Mouse (Mus musculus) heart, embryonic 14.5 days (tissue): Measurements from ENCODE around the gene Gm20837. TPM values are rescaled to one million over a fixed set of nuclear protein-coding genes. Genes with fewer than 3 reads are reported as not detected.
"Not testable (repeated sequence)": the region's sequence is repeated elsewhere in the genome, so short reads cannot be mapped to it uniquely, and the experiment has no call there.

Experiments used
- ATAC-seq: fragments of 200-750 bp; cut with Nextera tagmentation; 2 replicates; pipeline ENCODE4 v1.8.0; 2017; ENCODE audit warnings: low read depth, moderate TSS enrichment; ENCODE audit not compliant: insufficient number of reproducible peaks, insufficient read depth, low FRiP score
- H3K27ac ChIP-seq, 2 experiments: fragments of 200-500 bp in 1 of 2; fragments of 300-500 bp in 1 of 2; sonication (generic) in 1 of 2; replicated peaks in 1 of 2; 2 replicates each; pipeline ENCODE4 v1.5.1; 2012 to 2014; ENCODE audit warnings: low read depth in 2 of 2, low read length in 2 of 2, control low read depth in 1 of 2, mild to moderate bottlenecking in 1 of 2, mixed read lengths in 1 of 2; ENCODE audit not compliant: control insufficient read depth in 1 of 2, insufficient read depth in 1 of 2
- H3K27me3 ChIP-seq: fragments of 300-500 bp; sonication (generic); 2 replicates; pipeline ENCODE4 v1.6.1; 2014; ENCODE audit warnings: mild to moderate bottlenecking, low read length, control low read depth; ENCODE audit not compliant: control insufficient read depth, insufficient read depth
- H3K36me3 ChIP-seq: fragments of 300-500 bp; sonication (generic); 2 replicates; pipeline ENCODE4 v1.6.1; 2014; ENCODE audit warnings: mild to moderate bottlenecking, control low read depth, low read length, mixed read lengths; ENCODE audit not compliant: control insufficient read depth, insufficient read depth
- H3K4me1 ChIP-seq, 2 experiments: fragments of 200-500 bp in 1 of 2; fragments of 300-500 bp in 1 of 2; sonication (generic) in 1 of 2; 2 replicates each; pipeline ENCODE4 v1.6.1; 2012 to 2014; ENCODE audit warnings: low read length in 2 of 2, control low read depth in 1 of 2, mixed read lengths in 1 of 2; ENCODE audit not compliant: control insufficient read depth in 2 of 2, insufficient read depth in 2 of 2
- H3K4me2 ChIP-seq: fragments of 300-500 bp; sonication (generic); 2 replicates; pipeline ENCODE4 v1.6.1; 2014; ENCODE audit warnings: mild to moderate bottlenecking, low read length
- H3K4me3 ChIP-seq, 2 experiments: fragments of 200-500 bp in 1 of 2; fragments of 300-500 bp in 1 of 2; sonication (generic) in 1 of 2; 2 replicates each; pipeline ENCODE4 v1.5.1; 2012 to 2014; ENCODE audit warnings: low read length in 2 of 2, mild to moderate bottlenecking in 2 of 2, control low read depth in 1 of 2, low read depth in 1 of 2, moderate library complexity in 1 of 2; ENCODE audit not compliant: control insufficient read depth in 1 of 2, insufficient read depth in 1 of 2
- H3K9ac ChIP-seq: fragments of 300-500 bp; sonication (generic); 2 replicates; pipeline ENCODE4 v1.6.1; 2014; ENCODE audit warnings: mild to moderate bottlenecking, low read length
- H3K9me3 ChIP-seq: fragments of 300-500 bp; sonication (generic); 2 replicates; pipeline ENCODE4 v1.6.1; 2016; ENCODE audit warnings: low read length, control low read depth; ENCODE audit not compliant: control insufficient read depth
- WGBS: fragments of 180-500 bp; shearing (Covaris S2); extraction: QIAGEN DNeasy Blood & Tissue Kit; methylation state at CpG from one replicate; pipeline ENCODE4 v1.1.7; 2014; 5-methylcytosine and 5-hydroxymethylcytosine counted together
- polyA plus RNA-seq: library from polyadenylated mRNA; unstranded; fragments of >200 nt; fragmentation: Nextera tagmentation; extraction: Ambion mirVana; gene quantifications from 2 replicates; pipeline ENCODE4 v1.2.1, GENCODE M21; 2014

The Gm20837 gene
- polyA plus RNA-seq = not detected in 2 replicates

DNA sequence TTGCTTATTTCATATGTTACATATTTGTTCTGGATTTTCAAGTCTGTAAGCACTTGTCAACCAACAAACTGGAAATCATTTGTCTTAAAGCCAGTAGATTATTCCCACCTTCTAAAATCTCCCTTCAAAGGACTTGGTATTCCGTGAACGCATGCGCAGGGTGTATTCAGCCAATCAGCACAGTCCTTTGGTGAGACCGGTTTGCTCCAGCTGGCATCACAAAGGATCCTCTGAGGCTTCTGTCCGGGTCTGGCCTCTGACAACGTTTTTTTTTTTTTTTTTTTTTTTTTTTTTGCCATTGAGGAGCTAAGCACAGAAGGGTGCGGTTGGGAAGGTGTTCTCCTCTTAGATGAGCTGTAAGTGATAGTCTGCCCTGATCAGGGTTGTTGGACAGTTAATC, at the start of gene Gm20837:
TSS of gene Gm20837 (plus strand) at position 301 of the 400 bp plus-strand sequence.
- H3K4me3 ChIP-seq, H3K36me3 ChIP-seq, H3K27me3 ChIP-seq, H3K9ac ChIP-seq, ATAC-seq, H3K9me3 ChIP-seq, H3K4me1 ChIP-seq, H3K4me2 ChIP-seq, H3K27ac ChIP-seq: not testable (repeated sequence)
- WGBS = no CpG with 5 or more reads among the region's 7 CpGs
